Mouse (Mus musculus) heart, embryonic 11.5 days (tissue): ENCODE results near the gene St5. TPM values are rescaled to one million over a fixed set of nuclear protein-coding genes. Genes with fewer than 3 reads are reported as not detected.

Experiments used
- ATAC-seq: fragments of 200-750 bp; cut with Nextera tagmentation; replicated peaks from 2 replicates; pipeline ENCODE4 v1.8.0; 2017; ENCODE audit warnings: moderate library complexity; ENCODE audit not compliant: insufficient number of reproducible peaks, low FRiP score, low TSS enrichment
- H3K27ac ChIP-seq: fragments of 300-500 bp; sonication (generic); 2 replicates; pipeline ENCODE4 v1.5.1; 2014; ENCODE audit warnings: mild to moderate bottlenecking, low read depth, low read length
- H3K27me3 ChIP-seq: fragments of 300-500 bp; sonication (generic); 2 replicates; pipeline ENCODE4 v1.6.1; 2014; ENCODE audit warnings: mild to moderate bottlenecking, low read length, mixed read lengths; ENCODE audit not compliant: control insufficient read depth, insufficient read depth
- H3K36me3 ChIP-seq: fragments of 300-500 bp; sonication (generic); 2 replicates; pipeline ENCODE4 v1.6.1; 2014; ENCODE audit warnings: mild to moderate bottlenecking, low read length, moderate library complexity, mixed read lengths; ENCODE audit not compliant: control insufficient read depth, insufficient read depth
- H3K4me1 ChIP-seq: fragments of 300-500 bp; sonication (generic); 2 replicates; pipeline ENCODE4 v1.6.1; 2014; ENCODE audit warnings: low read length; ENCODE audit not compliant: control insufficient read depth, insufficient read depth
- H3K4me2 ChIP-seq: fragments of 300-500 bp; sonication (generic); 2 replicates; pipeline ENCODE4 v1.6.1; 2014; ENCODE audit warnings: mild to moderate bottlenecking, moderate library complexity
- H3K4me3 ChIP-seq: fragments of 300-500 bp; sonication (generic); 2 replicates; pipeline ENCODE4 v1.5.1; 2014; ENCODE audit warnings: low read depth, low read length
- H3K9ac ChIP-seq: fragments of 300-500 bp; sonication (generic); 2 replicates; pipeline ENCODE4 v1.6.1; 2014; ENCODE audit warnings: mild to moderate bottlenecking, low read depth, low read length, moderate library complexity
- H3K9me3 ChIP-seq: fragments of 300-500 bp; sonication (generic); replicated peaks from 2 replicates; pipeline ENCODE4 v1.6.1; 2016; ENCODE audit warnings: low read length; ENCODE audit not compliant: control insufficient read depth
- WGBS: fragments of 180-500 bp; shearing (Covaris S2); extraction: QIAGEN DNeasy Blood & Tissue Kit; methylation state at CpG from one replicate; pipeline ENCODE4 v1.1.7; 2014; ENCODE audit not compliant: insufficient replicate concordance; 5-methylcytosine and 5-hydroxymethylcytosine counted together
- polyA plus RNA-seq: library from polyadenylated mRNA; unstranded; fragments of >200 nt; fragmentation: Nextera tagmentation; extraction: Ambion mirVana; gene quantifications from 2 replicates; pipeline ENCODE4 v1.2.1, GENCODE M21; 2014

The St5 gene
- 31.0 and 32.3 TPM in 2 replicates for polyA plus RNA-seq

DNA sequence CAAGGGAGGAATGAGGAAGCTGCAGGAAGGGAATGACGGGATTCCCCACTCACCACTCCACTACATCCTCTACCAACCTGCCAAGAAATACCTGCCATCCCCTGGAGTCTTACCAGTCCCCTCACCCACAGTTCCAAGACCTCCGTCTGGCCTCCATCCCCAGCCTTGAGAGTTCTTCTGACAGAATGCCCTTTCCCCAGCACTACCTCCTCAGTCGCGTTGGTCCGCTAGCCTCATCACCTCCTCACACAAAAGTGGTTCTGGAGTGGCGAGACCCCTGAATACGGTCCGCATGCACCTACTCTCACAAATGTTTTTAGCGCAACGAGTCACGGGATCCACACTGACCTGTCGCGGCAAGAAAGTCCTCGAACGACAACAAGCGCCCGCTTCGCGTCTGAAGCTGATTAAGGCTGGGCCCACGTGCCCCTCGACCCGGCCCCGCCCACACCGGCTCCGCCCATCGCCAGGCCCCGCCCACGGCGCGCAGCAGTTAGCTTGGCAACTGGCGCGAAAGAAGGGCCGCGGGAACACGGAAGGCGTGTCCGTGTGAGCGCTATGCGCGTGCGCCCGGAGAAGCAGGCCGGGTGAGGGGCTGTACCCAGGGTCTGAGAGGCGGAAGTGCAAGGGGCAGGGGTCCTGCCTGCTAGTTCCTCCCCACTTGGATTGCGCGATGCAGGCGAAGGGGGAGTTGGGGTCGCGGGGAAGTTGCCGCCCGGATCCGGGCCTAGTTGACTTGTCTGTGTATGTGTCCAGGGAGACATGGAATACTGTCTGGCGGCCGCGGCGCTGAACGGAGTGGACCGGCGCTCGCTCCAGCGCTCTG lies at the start of gene St5, which contains the start of gene Akip1:
Gene St5 (minus strand): TSS at position 416 of the 826 bp plus-strand sequence.
Gene Akip1 (plus strand): TSS at position 501 of the 826 bp plus-strand sequence.
- peak within 1 kb of the TSS; percentile 89 for H3K4me2 ChIP-seq
- no peaks in the 10 kb centered on the region for H3K9me3 ChIP-seq
- H3K27me3 ChIP-seq = no peaks in the 10 kb centered on the region
- H3K4me1 ChIP-seq = peaks cover 6% of the 10 kb centered on the region; the same call in 1 of the 2 replicates
- under 1% methylated on average over 60 of the region's 61 CpGs for WGBS
- ATAC-seq = peak; percentile 92
- peak within 1 kb of the TSS; percentile 58 for H3K4me3 ChIP-seq
- peak within 1 kb of the TSS; percentile 63 for H3K27ac ChIP-seq
- H3K9ac ChIP-seq = peak within 1 kb of the TSS; percentile 82
- no peaks in the 10 kb centered on the region for H3K36me3 ChIP-seq

DNA sequence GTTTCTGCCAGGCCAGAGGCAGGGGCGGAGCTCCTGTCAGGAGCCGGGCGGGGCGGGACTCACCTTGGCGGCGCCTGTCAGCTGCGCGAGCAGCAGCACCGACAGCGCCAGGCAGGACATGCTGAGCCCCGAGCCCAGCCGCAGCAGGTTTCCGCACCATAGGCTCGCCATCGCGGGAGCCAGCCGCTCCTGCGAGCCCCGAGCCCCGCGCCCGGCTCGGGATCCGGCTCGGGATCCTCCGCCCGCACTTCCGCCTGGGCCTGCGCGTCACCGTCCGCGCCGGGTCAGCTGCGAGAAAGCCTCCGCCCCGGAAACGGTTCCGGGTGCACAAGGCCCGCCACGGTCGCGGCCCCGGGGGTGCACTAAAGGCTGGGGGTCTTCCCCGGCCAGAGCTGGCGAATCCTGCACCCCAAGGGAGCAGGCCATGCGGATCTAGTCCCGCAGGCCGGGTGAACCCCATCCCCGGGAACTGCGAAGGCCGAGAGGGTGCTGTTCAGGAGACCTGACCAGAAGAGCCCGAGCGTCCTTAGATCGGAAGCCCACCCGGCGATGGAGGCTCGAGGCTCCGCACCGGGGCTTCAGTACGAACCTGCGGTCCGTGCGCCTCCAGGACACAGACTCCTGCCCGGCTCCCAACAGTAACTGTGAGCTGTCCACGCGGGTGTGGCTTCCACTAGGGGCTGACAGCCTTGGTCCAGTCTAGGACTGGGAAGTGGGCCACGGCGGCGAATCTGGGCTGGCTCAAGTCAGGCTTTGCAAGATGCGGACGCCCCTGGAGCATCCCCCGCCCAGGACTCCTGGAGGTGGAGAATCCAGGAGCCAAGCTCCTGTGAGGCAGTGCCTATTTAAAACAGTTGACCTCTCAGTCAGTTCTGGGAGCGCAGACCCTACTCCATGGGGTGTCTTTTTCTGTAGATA lies 48.9 kb upstream of the St5 start, which contains the start of gene Tmem9b:
Gene Tmem9b (minus strand): TSS at position 868 of the 918 bp plus-strand sequence.
- Histone ChIP-seq H3K4me3 (peak within 1 kb of the TSS; percentile 82), H3K9me3 (no peaks in the 10 kb centered on the region), H3K9ac (peak within 1 kb of the TSS; percentile 90), H3K36me3 (no peaks in the 10 kb centered on the region; the same call in 1 of the 2 replicates), H3K4me1 (0 out of 2 replicates have a peak, but pooled peaks cover 6% of the 10 kb centered on the region), H3K4me2 (peak within 1 kb of the TSS; percentile 87), H3K27me3 (no peaks in the 10 kb centered on the region), H3K27ac (peak within 1 kb of the TSS; percentile 70)
- 0% methylated on average over 73 of the region's 74 CpGs for WGBS
- ATAC-seq = peak; percentile 85

DNA sequence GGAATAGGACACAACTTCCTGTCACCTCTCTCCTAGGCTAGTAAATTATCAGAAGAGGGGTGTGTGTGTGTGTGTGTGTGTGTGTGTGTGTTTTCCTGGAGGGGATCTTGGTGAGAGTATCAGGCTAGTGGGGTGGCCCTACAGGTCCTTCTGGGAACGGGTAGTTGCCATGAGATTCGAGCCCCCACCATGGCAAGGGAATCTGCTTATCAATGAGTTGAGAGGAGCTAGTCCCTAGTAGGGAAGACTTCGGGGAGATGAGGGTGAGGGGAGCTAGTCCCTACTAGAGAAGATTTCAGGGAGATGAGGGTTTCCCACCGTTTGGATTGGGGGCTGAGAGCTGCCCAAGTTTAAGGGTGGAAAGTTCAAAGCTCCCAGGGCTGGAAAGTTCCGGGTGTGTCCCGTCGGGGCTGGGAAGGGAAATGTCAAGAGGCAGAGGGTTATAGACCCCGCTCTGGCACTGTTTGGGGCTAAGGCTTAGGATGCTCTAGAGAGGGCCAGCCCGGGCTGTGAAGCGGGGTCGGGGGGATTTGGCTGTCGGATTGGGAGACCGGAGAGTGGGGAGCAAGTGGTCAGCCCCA lies 48.1 kb upstream of the St5 start:
- Histone ChIP-seq H3K4me1 (0 out of 2 replicates have a peak, but pooled peaks cover 6% of the 10 kb centered on the region), H3K27me3 (no peaks in the 10 kb centered on the region), H3K36me3 (no peaks in the 10 kb centered on the region; the same call in 1 of the 2 replicates), H3K4me3 (peak overlapping the region; percentile 82), H3K27ac (peak overlapping the region; percentile 70), H3K9me3 (no peaks in the 10 kb centered on the region), H3K9ac (peak overlapping the region; percentile 90), H3K4me2 (peak overlapping the region; percentile 87)
- whole genome bisulfite sequencing = 3% methylated on average over 13 of the region's 13 CpGs
- ATAC-seq = no peak

DNA sequence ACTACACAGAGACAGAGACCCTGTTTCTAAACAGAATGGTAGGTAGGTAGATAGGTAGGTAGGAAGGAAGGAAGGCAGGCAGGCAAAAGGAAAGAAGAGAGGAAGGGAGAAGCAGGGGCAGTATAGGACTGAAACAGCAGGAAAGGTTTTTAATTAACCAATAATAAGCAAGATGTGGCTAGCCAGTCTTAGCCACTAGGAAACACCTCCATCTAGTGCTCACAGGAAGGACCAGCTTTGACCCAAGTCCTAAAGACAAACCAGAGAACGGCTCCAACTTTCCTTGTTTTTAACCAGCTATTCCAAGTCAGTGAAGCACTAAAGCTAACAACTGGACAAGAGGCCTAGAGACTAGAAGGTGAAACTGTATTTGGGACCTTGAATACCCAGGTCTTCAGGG lies 44.3 kb upstream of the St5 start:
- 50% methylated on average over 1 of the region's 1 CpGs for WGBS

DNA sequence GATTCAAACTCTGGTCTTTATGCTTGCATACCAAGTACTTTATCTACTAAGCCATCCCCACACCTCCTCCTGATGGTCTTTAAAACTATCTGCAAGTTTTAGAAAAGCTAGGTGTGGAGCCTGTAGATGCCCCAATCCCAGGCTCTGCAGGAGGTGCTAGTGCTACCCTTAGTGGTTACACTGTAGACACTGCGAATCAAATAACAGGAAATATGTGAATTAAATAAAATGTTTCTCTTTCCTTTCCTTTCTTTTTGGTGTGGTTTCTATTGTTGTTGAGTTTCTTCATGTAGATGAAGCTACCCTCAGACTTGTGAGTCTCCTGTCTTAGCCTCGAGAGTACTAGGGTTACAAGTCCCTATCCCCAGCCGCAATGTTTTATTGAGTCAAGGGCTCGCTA lies 38.3 kb upstream of the St5 start:
- no peak overlapping the region for H3K4me3 ChIP-seq
- no peak overlapping the region for H3K4me2 ChIP-seq
- H3K27ac ChIP-seq = no peak overlapping the region
- no peaks in the 10 kb centered on the region for H3K4me1 ChIP-seq
- H3K27me3 ChIP-seq = no peaks in the 10 kb centered on the region
- 90% methylated on average over 4 of the region's 4 CpGs for WGBS
- no peak overlapping the region for H3K9ac ChIP-seq
- ATAC-seq = no peak
- peaks cover 7% of the 10 kb centered on the region for H3K36me3 ChIP-seq
- no peaks in the 10 kb centered on the region for H3K9me3 ChIP-seq

More for the DNA sequence above, 44.3 kb upstream of the St5 start:
- H3K27me3 ChIP-seq = no peaks in the 10 kb centered on the region
- H3K27ac ChIP-seq = no peak overlapping the region
- H3K4me1 ChIP-seq = 0 out of 2 replicates have a peak, but pooled peaks cover 5% of the 10 kb centered on the region
- no peak for ATAC-seq
- no peak overlapping the region for H3K9ac ChIP-seq
- no peaks in the 10 kb centered on the region for H3K9me3 ChIP-seq
- H3K36me3 ChIP-seq = peaks cover 7% of the 10 kb centered on the region
- no peak overlapping the region for H3K4me2 ChIP-seq
- H3K4me3 ChIP-seq = no peak overlapping the region

DNA sequence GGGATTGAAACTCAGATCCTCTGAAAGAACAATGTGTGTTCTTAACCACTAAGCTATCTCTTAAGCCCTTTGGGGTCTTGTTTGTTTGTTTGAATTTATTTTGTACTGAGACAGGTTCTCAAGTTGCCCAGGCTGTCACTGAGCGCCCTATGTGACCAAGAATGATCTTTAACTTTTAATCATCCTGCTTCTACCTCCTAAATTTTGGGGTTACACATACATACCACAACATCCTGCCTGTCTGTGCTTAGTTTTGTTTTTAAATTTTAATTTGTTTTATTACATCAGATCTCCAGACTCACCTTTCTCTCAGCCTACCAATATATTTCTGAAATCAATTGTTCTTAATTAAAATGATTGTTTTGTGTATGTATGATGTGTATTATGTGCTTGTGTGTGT lies 37.7 kb upstream of the St5 start:
- Histone ChIP-seq H3K27me3 (no peaks in the 10 kb centered on the region), H3K4me2 (no peak overlapping the region), H3K36me3 (peaks cover 7% of the 10 kb centered on the region), H3K9me3 (no peaks in the 10 kb centered on the region), H3K4me1 (no peaks in the 10 kb centered on the region), H3K27ac (no peak overlapping the region), H3K4me3 (no peak overlapping the region), H3K9ac (no peak overlapping the region)
- 91% methylated on average over 1 of the region's 1 CpGs for WGBS
- no peak for ATAC-seq

DNA sequence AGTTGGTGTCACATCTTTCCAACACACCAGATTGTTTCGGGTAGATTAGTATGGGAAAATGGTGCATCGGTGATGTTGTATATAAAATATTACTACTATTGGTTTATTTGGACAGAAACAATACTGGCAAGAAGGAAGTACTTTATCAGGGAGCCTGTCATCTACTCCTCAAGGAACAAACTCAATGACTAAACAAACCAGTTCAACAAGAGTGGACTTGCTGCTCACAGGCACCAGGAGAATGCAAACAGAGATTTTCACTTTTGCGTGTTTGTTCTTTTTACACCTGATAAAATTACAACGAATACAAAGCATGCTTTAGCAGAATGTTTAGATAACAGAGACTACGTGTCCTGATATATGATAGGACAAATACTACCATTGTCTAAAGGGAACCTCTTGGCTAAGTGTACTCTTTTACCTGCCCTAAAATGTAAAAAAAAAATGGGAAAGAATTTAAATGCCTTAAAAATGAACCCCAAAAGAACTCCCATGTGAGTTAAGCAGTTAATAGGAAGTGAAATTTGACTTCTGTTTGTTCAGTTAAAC lies 36.5 kb upstream of the St5 start:
- peaks cover 3% of the 10 kb centered on the region for H3K36me3 ChIP-seq
- H3K9me3 ChIP-seq = no peaks in the 10 kb centered on the region
- no peak overlapping the region for H3K9ac ChIP-seq
- H3K4me2 ChIP-seq = no peak overlapping the region
- no peak overlapping the region for H3K4me3 ChIP-seq
- no peak for ATAC-seq
- no peaks in the 10 kb centered on the region for H3K27me3 ChIP-seq
- 72% methylated on average over 5 of the region's 5 CpGs for WGBS
- no peak overlapping the region for H3K27ac ChIP-seq
- H3K4me1 ChIP-seq = no peaks in the 10 kb centered on the region

DNA sequence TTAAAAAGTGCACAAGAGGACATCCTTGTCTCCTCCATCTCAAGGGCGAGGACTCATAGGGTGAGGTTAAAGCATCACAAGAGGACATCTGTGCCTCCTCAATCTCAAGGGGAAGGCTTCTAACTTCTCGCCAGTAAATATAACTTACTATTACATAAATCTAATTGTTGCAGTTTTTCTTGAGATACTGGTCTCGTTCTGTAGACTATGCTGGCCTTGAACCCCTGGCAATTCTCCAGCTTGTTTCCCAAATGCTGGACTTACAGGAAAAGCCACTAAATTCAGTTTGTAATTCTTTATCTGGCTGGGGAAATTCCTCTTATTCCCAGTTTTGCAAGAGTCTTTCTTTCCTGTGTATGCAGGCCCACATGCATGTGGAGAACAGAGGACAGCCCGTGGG lies 31.4 kb upstream of the St5 start:
- Histone ChIP-seq H3K9me3 (no peaks in the 10 kb centered on the region), H3K4me1 (no peaks in the 10 kb centered on the region), H3K36me3 (no peaks in the 10 kb centered on the region), H3K9ac (no peak overlapping the region), H3K27ac (no peak overlapping the region), H3K4me2 (no peak overlapping the region), H3K27me3 (no peaks in the 10 kb centered on the region), H3K4me3 (no peak overlapping the region)
- ATAC-seq = no peak
- WGBS = 81% methylated on average over 4 of the region's 4 CpGs
